Mouse (Mus musculus) stomach, embryonic 15.5 days (tissue): Measurements from ENCODE around the gene Dimt1. TPM values are rescaled to one million over a fixed set of nuclear protein-coding genes. Genes with fewer than 3 reads are reported as not detected.
A peak's percentile ranks its signal among the peaks of the same experiment; 100 is the strongest.
"Not testable (repeated sequence)": the region's sequence is repeated elsewhere in the genome, so short reads cannot be mapped to it uniquely, and the experiment has no call there.

ENCODE experiments used
- ATAC-seq: fragments of 200-750 bp; cut with Nextera tagmentation; 2 replicates; pipeline ENCODE4 v1.8.0; 2017; ENCODE audit warnings: low read depth, moderate number of reproducible peaks, moderate TSS enrichment; ENCODE audit not compliant: insufficient read depth, low FRiP score
- H3K27ac ChIP-seq: fragments of 300-500 bp; sonication (generic); 2 replicates; pipeline ENCODE4 v1.5.1; 2015; ENCODE audit warnings: mild to moderate bottlenecking, inconsistent platforms
- H3K27me3 ChIP-seq: fragments of 300-500 bp; sonication (generic); replicated peaks from 2 replicates; pipeline ENCODE4 v1.6.1; 2015; ENCODE audit warnings: inconsistent platforms
- H3K36me3 ChIP-seq: fragments of 300-500 bp; sonication (generic); 2 replicates; pipeline ENCODE4 v1.6.1; 2015; ENCODE audit warnings: inconsistent platforms
- H3K4me1 ChIP-seq: fragments of 300-500 bp; sonication (generic); 2 replicates; pipeline ENCODE4 v1.6.1; 2015; ENCODE audit warnings: inconsistent platforms
- H3K4me2 ChIP-seq: fragments of 300-500 bp; sonication (generic); 2 replicates; pipeline ENCODE4 v1.6.1; 2015; ENCODE audit warnings: mild to moderate bottlenecking, inconsistent platforms
- H3K4me3 ChIP-seq: fragments of 300-500 bp; sonication (generic); replicated peaks from 2 replicates; pipeline ENCODE4 v1.5.1; 2015; ENCODE audit warnings: inconsistent platforms
- H3K9ac ChIP-seq: fragments of 300-500 bp; sonication (generic); 2 replicates; pipeline ENCODE4 v1.6.1; 2015; ENCODE audit warnings: inconsistent platforms
- H3K9me3 ChIP-seq: fragments of 300-500 bp; sonication (generic); 2 replicates; pipeline ENCODE4 v1.6.1; 2016; ENCODE audit warnings: inconsistent platforms
- WGBS: fragments of 180-500 bp; shearing (Covaris S2); methylation state at CpG from one replicate; pipeline ENCODE4 v1.1.7; 2015; 5-methylcytosine and 5-hydroxymethylcytosine counted together
- polyA plus RNA-seq: library from polyadenylated mRNA; unstranded; fragments of >200 nt; fragmentation: Nextera tagmentation; extraction: Ambion mirVana; gene quantifications from 2 replicates; pipeline ENCODE4 v1.2.1, GENCODE M21; 2015

The Dimt1 gene
- polyA plus RNA-seq, 1 experiment from 2014 or later: 37.9 TPM

DNA sequence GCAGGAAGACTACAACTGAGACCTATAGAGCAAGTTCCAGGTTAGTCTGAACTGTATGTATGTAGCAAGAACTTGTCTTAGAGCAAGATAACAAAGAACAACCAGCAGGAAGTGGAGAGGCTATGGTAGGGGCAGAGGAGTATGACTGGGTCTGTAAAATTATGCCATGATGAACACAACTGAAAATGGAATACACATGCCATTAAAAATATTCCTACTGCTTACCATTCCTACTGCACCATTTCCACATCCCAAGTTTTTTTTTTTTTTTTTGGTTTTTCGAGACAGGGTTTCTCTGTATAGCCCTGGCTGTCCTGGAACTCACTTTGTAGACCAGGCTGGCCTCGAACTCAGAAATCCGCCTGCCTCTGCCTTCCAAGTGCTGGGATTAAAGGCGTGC, 50.6 kb downstream of the Dimt1 start:
- not testable (repeated sequence) for H3K9ac ChIP-seq, H3K4me1 ChIP-seq, H3K27ac ChIP-seq, H3K27me3 ChIP-seq, H3K4me3 ChIP-seq, ATAC-seq, H3K36me3 ChIP-seq, H3K4me2 ChIP-seq, H3K9me3 ChIP-seq
- 95% methylated on average over 4 of the region's 4 CpGs for WGBS

DNA sequence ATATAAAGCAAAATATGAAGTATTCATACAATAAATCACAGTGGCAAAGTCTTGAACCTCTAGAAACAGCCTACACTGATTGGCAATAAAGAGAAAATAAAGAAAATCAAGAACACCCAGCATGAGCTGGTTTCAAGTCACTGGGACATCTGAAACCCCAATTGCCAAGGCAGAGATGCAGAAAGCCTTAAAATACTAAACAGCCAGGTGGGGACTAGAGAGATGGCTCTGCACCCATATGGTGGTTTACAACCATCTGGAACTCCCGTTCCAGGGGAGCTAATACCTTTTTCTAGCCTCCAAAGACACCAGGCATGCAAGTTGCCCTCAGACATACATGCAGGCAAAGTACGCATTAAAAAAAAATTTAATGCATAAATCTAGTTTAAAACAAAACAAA, 51.1 kb downstream of the Dimt1 start:
- H3K9ac ChIP-seq: no peak overlapping the region
- no peak overlapping the region for H3K4me3 ChIP-seq
- no peaks in the 10 kb centered on the region for H3K27me3 ChIP-seq
- H3K9me3 ChIP-seq: no peaks in the 10 kb centered on the region
- WGBS: 90% methylated on average over 2 of the region's 2 CpGs
- no peaks in the 10 kb centered on the region for H3K4me1 ChIP-seq
- no peak for ATAC-seq
- H3K27ac ChIP-seq: no peak overlapping the region; the same call in 1 of the 2 replicates
- H3K36me3 ChIP-seq: no peaks in the 10 kb centered on the region
- no peak overlapping the region for H3K4me2 ChIP-seq

DNA sequence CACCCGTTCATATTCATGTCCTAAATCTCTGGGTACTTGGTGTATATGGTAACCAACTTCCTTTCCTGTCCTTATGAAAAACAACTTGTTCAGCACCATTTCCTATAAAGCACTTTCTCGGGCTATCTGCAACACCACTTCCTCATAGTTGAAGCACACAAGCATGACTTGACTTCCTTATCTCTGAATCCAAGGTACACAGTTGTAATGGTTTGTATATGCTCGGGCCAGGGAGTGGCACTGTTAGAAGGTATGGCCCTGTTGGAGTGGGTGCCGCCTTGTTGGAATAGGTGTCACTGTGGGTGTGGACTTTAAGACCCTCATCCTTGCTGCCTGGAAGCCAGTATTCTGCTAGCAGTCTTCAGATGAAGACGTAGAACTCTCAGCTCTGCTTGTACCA, 51.7 kb downstream of the Dimt1 start:
- Histone ChIP-seq H3K27me3 (no peaks in the 10 kb centered on the region), H3K9ac (no peak overlapping the region), H3K9me3 (no peaks in the 10 kb centered on the region), H3K27ac (peak overlapping the region; percentile 19; the same call in 1 of the 2 replicates), H3K4me3 (no peak overlapping the region), H3K36me3 (no peaks in the 10 kb centered on the region), H3K4me1 (no peaks in the 10 kb centered on the region), H3K4me2 (no peak overlapping the region)
- ATAC-seq: peak; percentile 96
- 61% methylated on average over 5 of the region's 5 CpGs for WGBS

DNA sequence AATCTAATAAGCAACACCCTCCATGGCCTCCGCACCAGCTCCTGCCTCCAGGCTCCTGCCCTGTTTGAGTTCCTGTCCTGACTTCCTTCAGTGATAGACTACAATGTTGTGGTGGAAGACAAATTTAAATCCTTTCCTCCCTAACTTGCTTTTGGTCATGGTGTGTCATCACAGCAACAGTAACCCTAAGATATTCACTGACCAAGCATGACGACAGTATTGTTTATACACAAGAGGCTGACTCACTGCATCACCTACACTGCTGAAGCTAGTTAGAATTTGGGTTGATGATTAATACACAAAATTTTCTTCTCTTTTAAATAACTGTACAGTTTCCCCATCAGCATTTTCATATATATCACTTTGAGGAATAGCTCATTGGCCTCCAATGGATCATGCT, 56.3 kb downstream of the Dimt1 start:
- H3K4me1 ChIP-seq: no peaks in the 10 kb centered on the region
- ATAC-seq: no peak
- WGBS: 77% methylated on average over 2 of the region's 2 CpGs
- H3K27me3 ChIP-seq: no peaks in the 10 kb centered on the region
- no peak overlapping the region for H3K27ac ChIP-seq
- no peaks in the 10 kb centered on the region for H3K36me3 ChIP-seq
- no peak overlapping the region for H3K9ac ChIP-seq
- H3K9me3 ChIP-seq: no peaks in the 10 kb centered on the region
- H3K4me3 ChIP-seq: no peak overlapping the region
- H3K4me2 ChIP-seq: no peak overlapping the region

DNA sequence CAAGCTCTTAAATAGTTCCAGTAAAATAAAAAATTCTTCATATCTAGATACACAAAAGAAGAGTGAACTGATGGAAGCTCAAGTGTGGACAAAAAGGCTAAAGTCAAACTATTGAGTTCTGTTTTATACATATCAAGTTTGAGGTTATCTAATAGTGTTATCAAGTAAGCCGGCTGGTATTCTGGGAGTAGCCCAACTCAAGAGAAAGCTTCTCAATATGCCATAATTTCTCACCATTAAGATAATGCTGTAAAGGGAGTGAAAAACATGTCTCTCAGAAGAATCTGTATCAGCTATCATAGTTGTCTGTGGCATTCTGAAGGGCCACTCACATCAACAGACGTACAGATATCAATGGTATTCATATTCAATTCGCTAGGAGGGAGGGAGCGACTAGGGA, 61.2 kb downstream of the Dimt1 start:
- no peaks in the 10 kb centered on the region for H3K27me3 ChIP-seq
- WGBS: 76% methylated on average over 4 of the region's 4 CpGs
- H3K4me1 ChIP-seq: 0 out of 2 replicates have a peak, but pooled peaks cover 3% of the 10 kb centered on the region

More for the DNA sequence above, 61.2 kb downstream of the Dimt1 start:
- no peaks in the 10 kb centered on the region for H3K9me3 ChIP-seq
- H3K4me2 ChIP-seq: no peak overlapping the region
- H3K36me3 ChIP-seq: no peaks in the 10 kb centered on the region
- ATAC-seq: no peak
- no peak overlapping the region for H3K27ac ChIP-seq
- H3K9ac ChIP-seq: no peak overlapping the region
- H3K4me3 ChIP-seq: no peak overlapping the region

Other genes with a start within 250 kb of the Dimt1 start
- 43.2 and 43.8 TPM in 2 replicates for gene Ipo11, start 10.2 kb upstream of the Dimt1 start, polyA plus RNA-seq
- 16.0 and 21.5 TPM in 2 replicates for gene Kif2a, start 75.0 kb downstream of the Dimt1 start, polyA plus RNA-seq